Mouse (Mus musculus): Measurements from ENCODE around the gene Tff3. TPM values are rescaled to one million over a fixed set of nuclear protein-coding genes. Genes with fewer than 3 reads are reported as not detected.

The Tff3 gene
- polyA plus RNA-seq (2015; fragmentation: Illumina TruSeq; extraction: RNeasy Lipid Tissue Mini Kit (QIAGEN cat#74804); ENCODE audit: insufficient read depth, low read depth, low replicate concordance) = not detected

GRCm38 (mm10) chr17:31129452-31129851, at the start of gene Tff3:
TSS of gene Tff3 (minus strand) at chr17:31129646.

GRCm38 (mm10) chr17:31165127-31165526, 35.7 kb upstream of the Tff3 start, which contains the start of gene Tff1:
TSS of gene Tff1 (minus strand) at chr17:31165277.

GRCm38 (mm10) chr17:31144040-31145037, 14.9 kb upstream of the Tff3 start, which contains the start of gene Tff2:
TSS of gene Tff2 (minus strand) at chr17:31144282.

Other genes starting within 250 kb of the Tff3 start
- gene Glp1r, start 227.8 kb downstream of the Tff3 start, polyA plus RNA-seq (2015; fragmentation: Illumina TruSeq; extraction: RNeasy Lipid Tissue Mini Kit (QIAGEN cat#74804); ENCODE audit: insufficient read depth, low read depth, low replicate concordance) = 13.5 TPM
- not detected for gene Umodl1, start 175.0 kb downstream of the Tff3 start, polyA plus RNA-seq (2015; fragmentation: Illumina TruSeq; extraction: RNeasy Lipid Tissue Mini Kit (QIAGEN cat#74804); ENCODE audit: insufficient read depth, low read depth, low replicate concordance)
- gene Abcg1, start 72.0 kb downstream of the Tff3 start, polyA plus RNA-seq (2015; fragmentation: Illumina TruSeq; extraction: RNeasy Lipid Tissue Mini Kit (QIAGEN cat#74804); ENCODE audit: insufficient read depth, low read depth, low replicate concordance) = 3.0 TPM
- gene Tff2, start 14.6 kb upstream of the Tff3 start, polyA plus RNA-seq (2015; fragmentation: Illumina TruSeq; extraction: RNeasy Lipid Tissue Mini Kit (QIAGEN cat#74804); ENCODE audit: insufficient read depth, low read depth, low replicate concordance) = 3,679 TPM
- not detected for gene Tff1, start 35.6 kb upstream of the Tff3 start, polyA plus RNA-seq (2015; fragmentation: Illumina TruSeq; extraction: RNeasy Lipid Tissue Mini Kit (QIAGEN cat#74804); ENCODE audit: insufficient read depth, low read depth, low replicate concordance)
- not detected for gene Tmprss3, start 69.3 kb upstream of the Tff3 start, polyA plus RNA-seq (2015; fragmentation: Illumina TruSeq; extraction: RNeasy Lipid Tissue Mini Kit (QIAGEN cat#74804); ENCODE audit: insufficient read depth, low read depth, low replicate concordance)
- 0.31 TPM for gene Ubash3a, start 78.2 kb upstream of the Tff3 start, polyA plus RNA-seq (2015; fragmentation: Illumina TruSeq; extraction: RNeasy Lipid Tissue Mini Kit (QIAGEN cat#74804); ENCODE audit: insufficient read depth, low read depth, low replicate concordance)
- gene Rsph1, start 147.7 kb upstream of the Tff3 start, polyA plus RNA-seq (2015; fragmentation: Illumina TruSeq; extraction: RNeasy Lipid Tissue Mini Kit (QIAGEN cat#74804); ENCODE audit: insufficient read depth, low read depth, low replicate concordance) = 1.7 TPM
- gene Slc37a1, start 157.1 kb upstream of the Tff3 start, polyA plus RNA-seq (2015; fragmentation: Illumina TruSeq; extraction: RNeasy Lipid Tissue Mini Kit (QIAGEN cat#74804); ENCODE audit: insufficient read depth, low read depth, low replicate concordance) = 4.8 TPM